Mouse (Mus musculus) megakaryocyte progenitor cell, adult 5-6 weeks (primary cell): ENCODE results near the gene Tent5d. TPM values are rescaled to one million over a fixed set of nuclear protein-coding genes. Genes with fewer than 3 reads are reported as not detected.

Experiments used
- ATAC-seq: replicated peaks from 2 replicates; pipeline ENCODE4 v1.8.0; 2016; ENCODE audit warnings: mild to moderate bottlenecking, moderate TSS enrichment, inconsistent platforms; ENCODE audit not compliant: poor library complexity
- total RNA-seq, 2 experiments: library from RNA; stranded (forward) in 1 of 2; stranded (reverse) in 1 of 2; fragments of 157-497, 149-512 nt in 1 of 2; fragments of 200-1000 nt in 1 of 2; gene quantifications; 2 replicates each; pipeline versions ENCODE4 v1.2.3 to v1.2.4; 2015 to 2017

Gene Tent5d
- 0.07 and 0.15 TPM in 2 replicates for total RNA-seq (2015)
- not detected in 2 replicates for total RNA-seq (2017)

DNA sequence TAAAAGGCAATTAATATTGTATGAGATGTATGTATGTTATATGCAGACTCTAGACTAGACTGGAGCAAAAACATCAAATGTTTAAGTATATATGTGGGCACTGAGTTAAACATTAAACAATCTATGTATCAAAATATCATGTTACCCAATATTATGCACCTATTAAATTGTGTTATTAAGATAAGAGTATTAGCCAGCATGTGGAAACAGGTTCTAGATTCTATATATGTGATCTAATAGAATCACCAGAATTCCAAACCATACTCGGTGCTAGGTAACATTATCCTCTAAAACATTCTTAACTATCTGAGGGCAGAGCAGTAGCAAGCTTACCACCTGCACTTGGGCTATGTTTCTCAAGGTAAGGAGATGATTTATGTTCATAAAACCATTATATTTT is at the start of gene Tent5d:
TSS of gene Tent5d (plus strand) at position 301 of the 400 bp plus-strand sequence.
- ATAC-seq, result no peak

DNA sequence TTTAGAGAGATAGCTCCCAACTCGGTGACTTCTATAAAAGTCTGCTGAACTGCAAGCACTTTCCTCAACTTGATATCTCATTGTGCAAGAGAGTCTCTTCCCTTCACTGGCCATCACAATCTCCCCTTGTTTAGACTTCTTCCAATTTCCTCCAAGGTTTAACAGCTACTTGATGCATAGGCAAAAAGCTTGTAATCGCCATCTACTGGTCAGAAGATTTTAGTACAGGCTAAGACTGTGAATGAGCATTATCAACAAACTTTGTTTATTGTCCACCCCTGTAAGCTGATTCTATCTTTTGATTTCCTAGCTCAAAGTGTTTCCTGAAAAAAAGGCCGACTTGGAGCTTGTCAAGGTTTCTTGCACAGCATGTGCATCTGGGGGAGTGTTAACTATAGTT is 24.5 kb upstream of the Tent5d start:
- ATAC-seq, result peak; percentile 60; the same call in 1 of the 2 replicates

DNA sequence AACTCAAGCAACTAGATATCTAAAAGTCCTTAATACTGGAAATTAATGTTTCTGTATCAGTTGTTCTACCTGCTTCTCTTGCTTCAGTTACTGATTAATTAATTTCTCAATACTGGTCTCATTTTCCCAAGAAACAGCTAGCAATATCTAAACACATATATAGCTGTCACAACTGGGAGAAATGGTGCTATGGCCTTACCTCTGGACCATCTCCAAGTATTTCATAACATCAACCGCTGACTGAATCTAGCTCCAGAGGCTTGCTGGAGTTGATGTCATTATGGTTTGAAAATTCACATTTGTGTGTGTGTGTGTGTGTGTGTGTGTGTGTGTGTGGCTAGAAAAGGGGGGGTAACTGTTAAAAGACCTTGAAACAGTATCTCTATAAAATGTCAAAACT is 2.3 kb upstream of the Tent5d start:
- no peak for ATAC-seq

DNA sequence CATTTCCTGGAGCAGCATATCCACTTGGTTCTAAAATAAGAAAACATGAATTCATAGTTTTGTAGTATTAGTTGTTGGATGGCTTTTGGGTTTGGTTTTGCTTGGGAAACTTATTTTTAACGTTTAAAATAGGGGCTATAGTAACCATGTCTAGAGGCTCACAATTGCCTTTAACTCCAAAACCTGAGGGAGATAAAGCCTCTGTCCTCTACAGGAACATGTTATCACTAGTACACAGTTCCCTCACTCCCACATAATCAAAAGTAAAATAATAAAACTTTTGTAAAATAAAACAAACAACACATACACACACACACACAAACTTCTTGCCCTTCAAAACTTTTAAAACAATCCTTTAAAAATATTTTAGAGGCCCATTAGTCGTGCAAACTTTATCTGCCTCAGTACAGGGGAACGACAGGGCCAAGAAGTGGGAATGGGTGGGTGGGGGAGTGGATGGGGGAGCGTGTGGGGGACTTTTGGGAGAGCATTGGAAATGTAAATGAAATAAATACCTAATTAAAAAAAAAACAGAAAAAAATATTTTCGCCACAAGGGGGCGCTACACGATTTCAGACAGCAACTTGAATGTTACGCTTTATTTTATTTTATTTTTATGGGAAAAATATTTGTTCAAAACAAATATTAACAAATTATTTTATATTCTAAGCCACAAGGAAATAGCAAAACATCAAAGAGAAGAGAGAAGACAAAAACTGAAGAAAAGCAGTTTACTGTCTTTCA is 1.5 kb upstream of the Tent5d start:
- ATAC-seq, result 0 out of 2 replicates have a peak, but pooled peaks have one; percentile 17

DNA sequence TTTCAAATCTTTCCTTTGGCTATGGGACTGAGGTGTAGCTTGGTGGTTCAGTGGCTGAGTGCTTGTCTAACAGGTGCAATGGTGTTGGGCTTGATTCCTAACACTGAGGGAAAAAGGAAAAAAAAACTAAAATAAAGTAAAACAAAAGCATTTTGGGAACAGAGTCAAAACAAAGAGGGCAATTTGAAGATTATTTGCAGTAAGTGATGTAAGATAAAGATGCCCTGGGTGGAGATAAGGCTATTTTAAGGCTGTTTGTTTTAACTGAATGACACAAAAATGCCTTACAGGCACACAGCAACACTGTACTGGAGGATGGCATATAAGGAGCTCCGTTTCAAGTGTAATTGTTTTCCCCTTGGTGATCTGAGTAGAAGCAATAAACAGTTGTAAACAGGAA is 3.4 kb downstream of the Tent5d start:
- ATAC-seq, result no peak

DNA sequence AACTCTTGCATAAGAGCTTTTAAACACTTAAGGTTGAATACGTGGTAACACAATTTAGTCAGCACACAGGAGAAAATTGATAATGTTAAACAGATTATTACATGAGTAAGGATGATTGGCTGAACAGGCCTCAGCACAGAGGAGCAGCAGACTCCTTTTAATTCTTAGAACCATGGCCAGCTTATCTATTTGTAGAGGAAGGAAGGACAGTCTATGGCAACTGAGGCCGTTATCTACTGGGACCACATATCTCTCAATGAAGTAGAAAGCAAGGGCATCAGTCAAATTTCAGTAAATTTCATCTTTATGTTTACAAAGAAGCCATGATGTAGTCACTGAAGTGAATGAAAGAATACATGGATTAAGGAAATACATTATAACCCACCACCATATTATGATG is 4.5 kb downstream of the Tent5d start:
- ATAC-seq, result peak; percentile 75

DNA sequence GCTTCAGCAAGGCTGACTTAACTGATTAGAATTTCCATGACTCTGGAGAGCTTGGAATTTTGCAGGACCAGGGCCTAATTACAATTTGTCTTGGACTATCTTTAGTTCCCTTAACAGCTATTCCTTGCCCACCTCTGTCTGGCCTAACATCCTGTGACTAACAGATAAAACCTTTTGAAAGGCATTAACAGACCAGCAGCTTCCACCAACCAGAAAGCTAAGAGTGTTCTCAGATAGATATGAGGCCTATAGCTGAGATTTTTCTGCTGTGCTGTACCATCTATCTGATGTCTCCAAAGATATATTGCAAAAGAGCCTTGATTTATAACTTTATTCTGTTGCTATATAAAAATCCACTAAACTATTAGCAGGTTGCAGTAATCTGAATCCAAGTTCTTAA is 19.7 kb downstream of the Tent5d start:
- ATAC-seq, result no peak

DNA sequence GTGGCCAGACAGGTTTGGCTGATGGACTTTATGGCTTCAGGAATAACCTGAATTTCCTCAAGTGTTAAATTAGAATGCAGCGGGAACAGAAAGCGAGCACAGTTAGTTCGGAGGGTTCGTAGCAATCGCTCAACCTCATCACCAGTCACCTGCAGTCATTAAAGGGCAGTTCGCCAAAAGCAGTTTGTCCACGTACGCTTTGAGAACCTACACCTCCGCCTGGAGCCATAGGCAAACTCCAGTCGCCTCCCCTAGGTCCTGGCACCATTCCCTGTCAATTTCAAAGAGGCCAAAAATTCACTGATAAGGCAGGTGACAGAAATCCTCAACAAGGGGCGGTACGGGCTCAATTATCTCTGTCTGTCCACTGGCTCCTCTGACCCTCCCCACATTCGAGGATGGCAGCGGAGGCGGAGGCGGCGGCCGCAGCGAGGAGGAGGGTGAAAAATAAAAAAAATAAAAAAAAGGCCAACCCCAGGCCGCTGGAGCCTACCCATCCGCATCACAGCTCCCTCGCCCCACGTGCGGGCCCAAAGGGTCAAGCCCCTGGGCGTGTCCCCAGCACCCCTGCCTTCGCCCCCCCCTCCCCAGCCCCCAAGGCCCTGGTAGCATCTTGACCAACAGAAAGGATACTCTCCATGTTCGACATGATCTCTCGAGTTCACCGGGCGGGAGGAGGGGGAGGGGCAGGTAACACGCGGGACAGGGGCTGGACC is 23.3 kb downstream of the Tent5d start:
- peak; percentile 45 for ATAC-seq

DNA sequence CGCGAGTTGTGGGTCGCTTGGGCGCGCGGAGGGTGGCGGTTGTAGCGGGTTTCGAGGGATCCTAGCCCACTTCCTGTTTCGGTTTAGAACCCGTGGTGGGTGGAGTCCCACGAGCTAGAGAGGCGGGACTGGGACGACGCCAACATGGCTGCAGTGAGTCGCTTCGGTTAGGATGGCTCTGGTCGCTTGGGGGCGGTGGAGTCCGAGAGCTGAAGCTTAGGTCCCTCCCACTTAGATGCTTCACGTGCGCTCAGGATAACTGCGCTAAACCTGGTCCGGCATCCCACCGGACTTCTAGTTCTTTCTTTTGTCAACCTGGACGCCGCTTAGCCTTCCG is 23.8 kb downstream of the Tent5d start, which contains the start of gene 2610002M06Rik:
TSS of gene 2610002M06Rik (minus strand) at position 117 of the 337 bp plus-strand sequence.
- ATAC-seq, result peak; percentile 99

DNA sequence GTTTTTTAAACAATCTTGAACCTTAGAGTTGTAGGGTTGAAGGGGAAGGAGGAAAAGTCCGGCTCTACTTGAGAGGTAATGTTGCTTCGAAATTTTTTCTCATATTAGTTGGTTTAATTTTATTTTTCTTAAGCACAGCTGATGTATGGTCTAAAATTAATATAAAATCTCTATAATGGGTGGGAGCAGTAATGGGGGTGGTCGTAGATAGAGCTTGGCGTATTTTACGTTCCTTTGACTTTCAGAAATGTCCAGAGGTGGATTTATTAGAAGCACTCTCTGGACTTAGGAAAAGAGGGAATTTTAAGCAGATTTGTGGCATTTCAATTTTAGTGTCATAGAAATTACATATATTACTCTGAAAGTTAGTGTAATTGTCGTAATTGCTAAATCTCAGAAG is 24.3 kb downstream of the Tent5d start:
- ATAC-seq, result no peak

DNA sequence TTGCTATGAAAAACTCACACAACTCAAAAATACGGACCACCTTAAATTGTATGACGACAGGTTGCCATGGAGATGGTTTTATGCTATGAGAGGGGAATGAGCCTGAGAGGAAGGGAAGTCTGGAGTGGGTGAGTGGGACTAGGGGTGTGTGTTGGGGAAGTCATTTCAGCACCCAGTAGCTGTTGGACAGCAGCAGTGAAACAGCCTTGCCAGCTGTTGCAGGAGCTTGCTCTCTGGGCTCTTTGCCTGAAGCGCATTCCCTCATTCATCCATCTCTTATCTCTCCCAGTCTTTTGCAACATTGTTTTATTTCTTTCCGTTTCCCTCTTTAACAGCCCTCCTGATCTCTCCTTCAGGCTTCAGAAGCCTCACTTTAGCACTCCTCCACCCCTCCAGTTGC is 65.8 kb downstream of the Tent5d start:
- ATAC-seq, result no peak

Other genes starting within 250 kb of the Tent5d start
- not detected in 2 replicates for gene Tbx22, start 124.6 kb upstream of the Tent5d start, total RNA-seq (2015)
- gene Tbx22, start 124.6 kb upstream of the Tent5d start, total RNA-seq (2017), result not detected in 2 replicates
- 17.5 and 20.1 TPM in 2 replicates for gene 2610002M06Rik, start 23.7 kb downstream of the Tent5d start, total RNA-seq (2015)
- gene 2610002M06Rik, start 23.7 kb downstream of the Tent5d start, total RNA-seq (2017), result 15.5 and 16.0 TPM in 2 replicates
- not detected in 2 replicates for gene Gm732, start 155.9 kb downstream of the Tent5d start, total RNA-seq (2015)
- gene Gm732, start 155.9 kb downstream of the Tent5d start, total RNA-seq (2017), result not detected in 2 replicates